Mouse (Mus musculus) gonadal fat pad, adult 2 months (tissue): ENCODE results near the gene Rtn4rl1. TPM values are rescaled to one million over a fixed set of nuclear protein-coding genes. Genes with fewer than 3 reads are reported as not detected.
A peak's percentile ranks its signal among the peaks of the same experiment; 100 is the strongest.
"Not testable (repeated sequence)": the region's sequence is repeated elsewhere in the genome, so short reads cannot be mapped to it uniquely, and the experiment has no call there.

ENCODE experiments used
- DNase-seq: peaks from one replicate; pipeline ENCODE4 v3.0.0-alpha.2; 2012; ENCODE audit warnings: low read depth
- polyA plus RNA-seq: library from polyadenylated mRNA; depleted of rRNA; stranded (reverse); fragments of >200 nt; gene quantifications from 2 replicates; pipeline ENCODE4 v1.2.3, GENCODE M21; 2012

The Rtn4rl1 gene
- polyA plus RNA-seq, 1 experiment, result 27.8 TPM

DNA sequence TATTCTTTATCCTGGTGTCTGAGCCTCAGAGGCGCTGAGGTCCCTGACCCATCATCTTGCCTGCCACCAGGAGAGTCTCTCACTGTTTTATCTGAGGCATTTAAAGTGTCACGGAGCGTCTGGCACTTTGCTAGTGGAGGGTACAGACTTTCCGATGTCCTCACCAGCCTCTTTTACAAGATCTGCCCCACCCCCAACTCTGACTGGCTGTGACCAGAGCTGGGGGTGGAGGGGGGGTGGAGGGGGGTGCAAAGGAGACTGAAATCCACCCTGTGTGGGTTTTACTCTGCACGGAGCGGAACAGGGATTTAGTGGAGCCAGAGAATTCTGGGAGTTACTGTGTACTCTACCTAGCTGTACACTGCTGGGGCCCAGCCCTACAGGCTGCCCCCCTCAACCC, 81.5 kb downstream of the Rtn4rl1 start:
- DNase-seq, result no peak

DNA sequence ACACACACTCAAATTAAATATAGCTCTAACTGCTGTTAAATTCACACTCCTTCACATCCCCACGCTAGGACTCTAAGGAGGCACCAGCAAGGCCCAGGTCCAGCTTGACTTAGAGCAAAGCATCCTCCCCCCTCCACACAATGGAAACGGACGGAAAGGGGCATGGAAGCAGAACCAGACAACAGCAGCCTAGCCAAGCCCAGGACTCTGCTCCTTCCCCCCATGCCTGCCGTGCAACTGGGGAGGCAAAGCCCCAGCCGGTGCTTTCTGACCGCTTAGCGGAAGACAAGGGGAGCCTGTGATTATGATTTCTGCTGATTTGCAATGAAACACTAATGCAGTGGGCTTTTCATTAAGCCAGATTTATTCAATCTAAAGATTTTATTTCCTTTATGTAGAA, 84.5 kb downstream of the Rtn4rl1 start:
- no peak for DNase-seq

DNA sequence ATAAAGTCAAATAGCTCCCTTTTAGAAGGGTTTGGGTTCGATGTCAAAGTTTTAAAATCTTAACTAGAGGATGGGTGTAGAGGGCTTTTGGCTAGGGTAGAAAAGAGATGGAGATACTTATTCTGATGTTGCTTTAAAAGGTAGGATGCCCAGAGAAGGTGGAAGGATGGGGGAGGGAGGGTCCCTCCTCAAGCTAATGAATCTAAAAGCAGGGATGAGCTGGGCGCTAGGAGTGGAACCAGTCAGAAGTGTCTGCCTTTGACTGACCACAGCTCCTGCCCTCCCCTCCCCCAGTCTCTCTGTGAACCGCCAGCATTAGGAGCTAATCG, 85.4 kb downstream of the Rtn4rl1 start:
- no peak for DNase-seq

DNA sequence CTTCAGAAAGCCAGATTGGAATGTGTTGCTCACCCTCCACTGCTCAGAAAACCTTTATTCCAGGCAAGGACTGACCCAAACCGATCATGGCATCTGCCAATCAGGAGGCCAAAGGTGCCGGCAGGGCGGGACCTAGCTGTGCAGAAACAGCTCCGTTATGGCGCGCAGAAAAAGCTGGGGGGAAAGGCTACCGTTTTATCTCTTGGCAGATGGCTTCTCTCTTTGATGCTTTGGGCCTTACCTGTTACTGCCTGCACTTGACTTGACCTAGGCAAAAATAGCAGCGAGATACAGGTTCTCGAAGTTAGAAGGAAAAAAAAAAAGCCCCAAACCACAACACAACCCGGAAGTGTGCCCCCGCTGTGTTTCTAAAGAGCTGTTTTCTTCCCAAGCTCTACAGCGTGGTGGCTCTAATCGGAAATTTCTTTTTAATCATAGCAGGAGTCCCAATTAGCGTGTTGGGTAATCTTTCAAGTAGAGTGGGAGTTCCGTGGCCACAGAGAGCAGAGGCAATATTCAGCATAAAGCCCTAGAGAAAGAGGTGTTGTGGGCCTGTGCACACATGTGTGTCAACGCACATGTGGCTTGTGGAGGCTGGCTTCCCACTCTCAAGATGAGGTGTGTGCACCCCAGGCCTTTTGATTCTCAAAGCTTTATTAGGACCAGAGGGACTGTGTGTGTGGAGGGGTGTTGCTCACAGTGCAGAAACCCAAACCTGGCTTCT, 85.9 kb downstream of the Rtn4rl1 start:
- no peak for DNase-seq

DNA sequence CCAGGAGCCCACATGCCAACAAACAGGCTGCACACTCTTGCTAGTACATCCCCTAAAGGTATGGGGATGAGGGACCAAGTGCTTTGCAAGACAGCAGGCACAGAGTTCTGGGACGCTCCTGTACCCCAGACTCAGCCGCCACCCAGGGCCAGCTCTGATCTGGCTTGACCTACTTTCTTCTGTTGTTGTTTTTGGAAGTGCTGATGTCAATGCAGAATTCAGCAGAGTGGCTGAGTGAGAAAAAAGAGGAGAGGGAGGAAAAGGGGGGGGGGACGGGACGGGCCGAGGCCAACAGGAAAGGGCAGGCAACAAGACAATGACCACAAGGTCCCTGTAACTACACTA, 86.5 kb downstream of the Rtn4rl1 start:
- DNase-seq, result no peak

DNA sequence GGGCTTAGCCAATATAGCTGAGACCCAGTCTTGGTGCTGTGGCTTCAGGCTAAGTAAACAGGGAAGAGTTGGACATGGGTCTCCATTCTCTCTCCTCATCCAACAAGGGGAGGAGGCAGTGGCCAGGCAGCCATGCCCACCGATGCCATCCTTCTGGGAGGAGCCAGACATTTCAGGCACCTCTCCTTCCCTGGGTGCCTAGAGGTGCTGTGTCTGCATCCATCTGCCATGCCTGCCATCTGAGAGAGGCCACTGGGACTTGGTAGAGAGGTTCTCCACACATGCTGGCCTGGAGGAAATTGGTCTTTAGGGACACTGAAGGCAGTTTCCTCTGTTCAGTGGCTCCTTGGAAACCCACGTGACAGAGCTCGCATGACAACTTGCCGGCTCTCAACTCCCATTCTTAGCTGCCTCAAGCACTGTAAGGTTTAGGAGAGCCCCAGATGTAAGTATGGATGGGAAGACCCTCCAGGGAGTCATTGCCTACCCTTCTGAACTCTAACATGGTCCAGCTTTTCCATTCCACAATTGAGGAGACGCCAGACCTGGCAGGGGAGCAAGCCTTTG, 86.9 kb downstream of the Rtn4rl1 start:
- no peak for DNase-seq

DNA sequence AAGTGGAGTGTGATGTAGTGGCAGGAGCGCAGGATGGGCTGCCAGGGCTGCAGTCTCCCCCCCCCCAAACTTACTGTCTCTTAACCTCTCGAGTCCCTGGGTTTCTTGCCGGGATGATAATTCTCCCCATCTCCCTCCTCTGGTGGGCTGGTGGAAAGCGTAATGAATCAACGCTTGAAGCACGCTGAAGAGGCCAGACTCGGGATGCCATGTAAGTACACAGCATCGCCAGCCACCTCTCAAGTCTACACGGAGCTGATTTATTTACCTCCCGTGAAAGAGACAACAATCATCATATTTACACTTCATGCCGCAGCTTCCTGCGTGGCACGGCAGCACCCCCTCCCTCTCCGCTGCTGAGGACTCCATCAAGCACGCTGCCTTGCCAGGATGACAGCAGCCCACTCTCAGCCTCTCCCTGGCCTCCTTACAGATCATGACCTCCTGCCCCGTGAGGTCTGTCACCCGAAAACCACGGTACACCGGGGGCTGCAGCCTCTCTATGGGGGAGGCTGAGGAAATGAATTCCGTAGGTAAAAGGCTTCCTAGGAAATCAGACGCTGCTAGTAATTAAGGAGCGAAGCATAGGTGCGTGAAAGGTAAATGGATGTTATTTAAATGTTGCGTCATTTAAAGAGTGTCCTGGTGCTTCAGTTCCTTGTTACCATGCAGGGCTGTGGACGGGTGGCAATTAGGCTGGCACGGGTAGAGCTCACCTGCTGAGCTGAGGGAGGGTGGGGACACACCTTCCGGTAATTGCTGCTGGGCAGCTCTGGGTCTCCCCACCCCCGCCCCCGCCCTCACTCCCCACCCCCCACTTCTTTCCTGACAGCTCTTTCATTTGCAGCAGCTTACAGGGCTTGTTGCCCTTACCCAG, 88.0 kb downstream of the Rtn4rl1 start:
- DNase-seq, result no peak

DNA sequence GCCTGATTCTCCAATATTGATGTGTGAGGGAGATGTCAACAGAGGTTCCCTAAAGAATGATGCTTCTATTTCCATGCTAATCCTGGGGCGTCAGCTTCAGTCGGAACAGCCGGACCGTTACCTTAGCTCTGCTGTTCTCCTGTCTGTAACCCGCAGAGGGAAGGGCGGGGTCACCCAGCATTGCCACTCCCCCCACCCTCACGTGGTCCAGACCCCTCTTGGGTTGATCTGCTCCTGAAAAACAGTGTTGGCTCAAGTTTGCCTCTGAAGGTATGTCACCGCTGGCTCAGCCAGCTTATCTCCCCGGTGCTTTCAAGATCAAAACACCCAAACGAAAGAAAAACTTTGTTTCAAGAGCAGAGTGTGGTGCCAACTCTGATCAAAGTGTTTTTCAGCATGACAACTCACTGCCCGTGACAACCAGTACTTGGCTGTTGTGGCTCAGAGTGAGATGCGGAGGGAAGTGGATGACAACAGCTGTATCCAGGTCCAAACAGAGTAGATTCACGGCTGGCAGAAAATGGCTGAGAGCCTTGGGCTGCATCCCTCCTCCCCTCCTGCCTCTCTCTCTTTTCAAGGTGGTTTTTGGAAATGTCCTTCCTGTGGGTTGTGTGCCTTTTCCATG, 89.0 kb downstream of the Rtn4rl1 start:
- DNase-seq, result no peak

DNA sequence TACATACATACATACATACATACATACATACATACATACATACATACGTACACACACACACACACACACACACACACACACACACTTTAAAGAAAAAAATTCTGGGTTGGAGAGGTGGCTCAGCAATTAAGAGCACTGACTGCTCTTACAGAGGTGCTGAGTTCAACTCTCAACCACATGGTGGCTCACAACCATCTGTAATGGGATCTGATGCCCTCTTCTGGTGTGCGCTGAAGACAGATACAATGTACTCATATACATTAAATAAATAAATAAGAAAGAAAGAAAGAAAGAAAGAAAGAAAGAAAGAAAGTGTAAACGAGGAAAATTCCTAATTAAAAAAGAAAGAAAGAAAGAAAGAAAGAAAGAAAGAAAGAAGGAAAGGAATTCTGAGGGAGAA, 90.2 kb downstream of the Rtn4rl1 start:
- DNase-seq, result not testable (repeated sequence)

DNA sequence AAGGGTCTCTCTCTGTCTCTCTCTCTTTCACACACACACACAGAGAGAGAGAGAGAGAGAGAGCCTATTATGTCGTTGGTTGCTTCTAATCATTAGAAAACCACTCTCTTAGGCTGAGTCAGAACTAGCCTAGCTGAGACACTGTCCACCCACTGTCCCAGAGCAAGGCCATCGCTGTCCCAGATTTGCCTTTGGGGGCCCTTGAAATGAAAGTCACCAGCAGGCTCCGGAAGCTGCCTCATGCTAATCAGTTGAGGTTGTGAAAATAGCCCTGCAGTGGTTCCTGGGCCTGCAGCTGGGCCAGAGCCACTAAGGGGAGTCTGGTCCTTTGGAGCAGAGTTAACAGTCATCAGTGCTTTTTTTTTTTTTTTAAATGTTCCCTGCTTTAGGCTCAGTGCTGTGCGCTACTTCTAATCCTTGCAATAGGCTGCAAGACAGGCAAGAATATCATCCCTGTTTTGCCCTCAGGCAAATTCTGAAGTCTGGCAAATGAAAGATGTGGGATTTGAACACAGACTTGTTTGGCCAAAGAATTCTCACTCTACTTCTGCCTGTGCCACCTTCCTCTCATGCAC, 92.4 kb downstream of the Rtn4rl1 start:
- no peak for DNase-seq

DNA sequence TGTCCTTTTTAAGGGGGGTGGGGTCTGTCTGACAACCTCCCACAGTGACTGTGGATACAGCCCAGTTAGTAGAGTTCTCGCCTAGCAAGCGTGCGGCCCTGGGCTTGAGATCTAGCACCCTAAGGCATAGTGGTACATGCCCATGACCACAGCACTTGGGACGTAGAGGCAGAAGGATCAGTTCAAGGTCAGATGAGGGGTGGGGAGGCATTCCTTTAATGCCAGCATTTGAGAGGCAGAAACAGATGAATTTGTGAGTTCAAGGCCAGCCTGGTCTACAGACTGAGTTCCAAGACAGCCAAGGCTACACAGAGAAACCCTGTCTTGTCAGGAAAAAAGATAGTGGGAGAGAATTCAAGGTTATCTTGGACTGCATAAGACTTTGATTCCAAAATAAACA, 93.3 kb downstream of the Rtn4rl1 start:
- DNase-seq, result no peak

DNA sequence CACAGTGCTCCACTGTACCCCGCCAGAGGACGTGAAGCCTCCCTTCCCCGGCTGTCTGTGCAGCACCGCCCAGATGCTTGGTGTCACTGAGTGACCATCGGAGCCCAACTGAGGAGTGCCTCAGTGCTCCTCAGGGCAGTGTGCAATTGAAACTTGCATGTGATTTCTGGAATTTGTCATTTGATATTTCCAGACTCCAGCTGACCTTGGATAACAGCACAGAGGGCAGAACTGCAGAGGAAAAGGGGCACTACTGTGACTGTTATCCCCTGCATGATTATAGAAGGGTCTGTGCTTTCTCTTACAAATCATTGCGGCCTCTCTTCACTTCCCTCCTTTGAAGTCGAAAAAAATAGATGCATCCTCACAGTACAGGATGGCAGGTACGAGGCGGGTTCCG, 94.4 kb downstream of the Rtn4rl1 start:
- no peak for DNase-seq

DNA sequence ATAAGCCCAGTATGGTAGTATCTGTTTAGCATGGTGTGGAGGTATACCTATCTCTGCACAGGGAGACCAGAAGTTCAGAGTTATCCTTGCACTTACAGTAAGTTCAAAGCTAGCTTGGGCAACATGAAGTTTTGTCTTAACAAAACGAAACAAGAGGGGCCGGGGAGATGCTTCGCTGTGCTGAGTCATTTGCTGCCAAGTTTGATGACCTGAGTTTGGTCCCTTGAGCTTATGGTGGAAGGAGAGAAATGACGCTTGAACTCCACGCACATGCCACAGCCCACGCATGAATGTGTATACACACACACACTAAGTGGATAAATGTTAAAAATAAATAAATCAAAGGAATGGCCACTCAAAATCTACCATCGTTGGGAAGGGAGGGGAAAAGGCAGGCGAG, 94.9 kb downstream of the Rtn4rl1 start:
- DNase-seq, result no peak

DNA sequence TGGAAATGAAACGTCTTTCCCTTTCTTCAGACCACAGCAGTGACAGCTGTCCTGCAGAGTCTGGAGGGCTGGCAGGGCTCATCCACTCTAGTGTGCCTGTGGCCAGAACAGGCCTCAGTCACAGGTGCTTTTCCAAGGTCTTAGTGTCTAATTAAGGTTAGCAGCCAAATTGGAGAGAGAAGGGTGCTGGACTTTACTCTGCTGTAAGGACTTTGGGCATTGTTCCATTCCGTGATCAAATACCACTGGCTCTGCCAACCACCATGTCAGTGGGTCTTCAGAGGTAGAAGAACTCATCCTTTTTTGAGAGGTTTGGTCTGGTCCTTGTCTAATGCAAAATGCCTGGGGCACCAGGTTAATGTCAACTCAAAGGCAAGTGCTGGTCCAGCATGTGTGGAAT, 95.5 kb downstream of the Rtn4rl1 start:
- no peak for DNase-seq

DNA sequence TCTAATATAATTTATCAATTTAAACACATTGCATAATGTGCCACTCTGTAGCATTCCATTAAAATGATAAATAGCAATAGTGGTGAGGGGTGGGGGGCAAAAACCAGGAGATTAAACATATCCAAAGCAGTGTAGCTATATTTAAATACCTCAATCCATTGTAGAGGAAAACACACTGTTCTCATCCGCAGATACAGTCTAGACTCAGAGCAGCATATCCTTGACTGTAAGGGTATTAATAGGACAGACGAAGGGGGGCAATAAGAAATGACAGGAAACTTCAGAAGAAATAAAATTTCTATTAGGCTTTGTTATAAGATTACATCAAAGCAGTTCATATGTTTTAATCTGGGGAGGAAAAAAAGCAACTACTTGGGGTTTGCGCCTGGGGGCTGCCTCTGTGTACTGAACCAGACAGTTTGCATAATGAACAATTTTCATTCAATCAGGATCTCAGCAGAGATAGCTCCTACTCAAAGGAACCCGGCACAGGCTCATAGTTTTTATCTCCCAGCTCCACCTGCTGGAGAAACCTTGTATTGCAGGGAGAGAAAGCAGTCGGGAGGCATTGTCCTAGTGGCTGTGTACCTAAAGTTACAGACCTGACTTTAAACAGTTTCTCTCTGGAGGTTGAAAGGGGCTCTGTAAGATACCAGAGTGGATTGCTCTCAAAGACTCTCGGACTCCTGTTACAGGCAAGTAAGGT, 97.1 kb downstream of the Rtn4rl1 start:
- peak; percentile 44 for DNase-seq

DNA sequence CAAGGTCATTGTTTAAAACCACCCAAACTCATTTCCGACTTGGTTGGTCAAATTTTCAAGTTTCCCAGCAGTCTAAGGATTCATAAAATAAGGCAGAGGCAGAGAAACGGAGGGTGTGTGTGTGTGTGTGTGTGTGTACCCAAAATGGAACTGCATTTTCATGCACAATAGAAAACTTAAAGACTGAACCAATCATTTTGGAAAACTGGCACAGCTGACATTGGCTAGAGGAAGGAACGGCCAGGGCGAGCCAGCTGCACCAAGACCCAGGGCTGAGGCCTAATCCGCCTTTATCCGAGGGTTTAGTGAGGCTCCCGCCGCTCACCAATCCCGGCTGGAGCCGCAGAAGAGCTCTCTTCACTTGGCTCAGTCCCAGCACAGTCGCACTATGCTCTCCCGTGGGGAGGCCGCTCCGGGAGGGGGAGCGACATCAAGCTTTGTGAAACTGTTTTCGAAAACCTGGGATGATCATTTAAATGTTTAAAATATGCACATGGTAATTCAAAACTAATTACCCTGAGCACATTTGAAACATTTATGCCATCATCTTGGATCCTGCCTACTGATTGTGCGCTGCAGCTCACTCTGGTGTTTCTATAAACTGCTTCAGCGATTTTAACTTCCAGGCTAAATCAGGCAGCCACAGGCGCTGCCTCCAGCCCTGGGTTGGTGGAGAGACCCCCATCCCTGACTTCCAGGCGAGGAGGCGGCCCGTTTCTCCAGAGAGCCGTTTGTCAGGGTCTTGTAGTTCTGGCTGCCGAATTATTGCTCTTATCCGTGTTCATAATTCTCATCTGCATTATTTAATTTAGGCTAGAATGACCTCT, 98.0 kb downstream of the Rtn4rl1 start:
- no peak for DNase-seq

DNA sequence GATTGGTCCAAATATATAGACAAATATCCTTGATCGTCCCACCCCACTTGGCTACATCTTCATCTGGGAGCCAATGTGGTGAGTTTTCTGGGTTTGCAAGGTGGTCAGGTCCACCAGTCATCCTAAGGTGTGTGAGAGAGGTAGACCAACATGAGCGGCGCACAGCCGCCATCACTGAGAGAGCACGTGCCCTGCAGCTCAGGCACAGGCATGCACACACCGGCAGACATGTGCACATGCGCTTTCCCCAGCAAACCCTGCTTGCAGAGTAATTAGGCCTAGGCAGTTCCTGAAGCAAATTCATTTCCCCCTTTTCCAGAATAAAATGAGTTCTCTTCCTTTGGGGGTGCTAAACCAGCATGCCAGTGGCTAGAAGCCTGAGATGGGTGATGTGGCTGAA, 98.7 kb downstream of the Rtn4rl1 start:
- no peak for DNase-seq

DNA sequence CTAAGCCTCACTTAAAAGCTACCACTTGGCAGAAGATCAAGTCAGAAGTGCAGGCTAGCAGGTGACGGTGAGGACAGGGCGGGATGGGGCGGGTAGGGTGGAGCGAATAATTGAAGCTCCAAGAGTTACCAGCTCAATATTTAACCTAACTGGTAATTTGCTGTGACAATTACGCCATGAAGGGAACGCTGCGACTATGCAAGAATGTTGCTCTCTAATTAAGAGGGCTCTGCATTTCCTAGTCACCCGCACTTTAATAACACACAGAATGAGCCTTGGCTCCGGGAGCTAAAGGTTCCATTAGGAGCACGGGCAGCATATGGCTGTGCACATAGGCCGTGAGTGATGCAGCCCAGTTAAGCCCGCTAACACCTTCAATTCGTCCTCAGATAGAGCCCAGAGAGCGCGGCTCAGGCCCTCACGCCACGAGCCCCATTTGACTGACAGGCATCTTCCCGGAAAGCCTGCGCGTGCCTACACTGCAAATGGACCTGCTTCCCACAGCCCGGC, 100.3 kb downstream of the Rtn4rl1 start:
- DNase-seq, result no peak

DNA sequence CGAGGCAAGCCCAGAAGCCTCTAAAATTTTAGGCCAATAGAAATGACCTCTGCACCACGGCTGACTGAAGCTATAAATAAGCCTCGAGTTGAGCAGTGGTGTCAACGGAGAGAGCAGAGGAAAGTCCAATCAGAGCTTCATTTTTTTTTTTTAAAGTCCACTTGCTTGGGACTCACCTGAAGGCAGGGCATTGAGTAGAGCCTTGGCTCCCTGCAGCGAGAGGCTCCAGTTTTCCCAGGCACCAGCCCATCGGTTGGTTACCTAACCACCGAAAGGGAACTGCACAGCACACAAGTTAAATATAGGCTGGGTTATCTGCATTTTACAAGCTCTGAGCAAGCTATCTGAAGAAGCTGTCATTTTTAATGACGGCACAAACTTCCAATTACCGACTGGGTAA, 101.3 kb downstream of the Rtn4rl1 start:
- no peak for DNase-seq

DNA sequence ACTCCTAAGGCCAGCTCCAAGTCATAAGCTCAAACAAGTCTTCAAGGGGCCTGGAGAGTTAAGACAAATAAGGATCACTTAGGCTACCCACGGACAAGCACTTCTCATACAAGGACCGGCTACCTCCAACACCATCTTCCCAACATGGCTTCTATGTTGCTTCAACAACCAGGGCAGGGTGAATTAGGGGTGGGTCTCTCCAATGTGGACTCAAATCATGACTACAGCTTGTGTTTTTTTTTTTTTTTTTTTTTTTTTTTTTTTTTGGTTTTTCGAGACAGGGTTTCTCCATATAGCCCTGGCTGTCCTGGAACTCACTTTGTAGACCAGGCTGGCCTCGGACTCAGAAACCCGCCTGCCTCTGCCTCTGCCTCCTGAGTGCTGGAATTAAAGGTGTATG, 102.0 kb downstream of the Rtn4rl1 start:
- DNase-seq, result not testable (repeated sequence)
